Mouse (Mus musculus): ENCODE data around the gene Agfg1.

The Agfg1 gene

DNA sequence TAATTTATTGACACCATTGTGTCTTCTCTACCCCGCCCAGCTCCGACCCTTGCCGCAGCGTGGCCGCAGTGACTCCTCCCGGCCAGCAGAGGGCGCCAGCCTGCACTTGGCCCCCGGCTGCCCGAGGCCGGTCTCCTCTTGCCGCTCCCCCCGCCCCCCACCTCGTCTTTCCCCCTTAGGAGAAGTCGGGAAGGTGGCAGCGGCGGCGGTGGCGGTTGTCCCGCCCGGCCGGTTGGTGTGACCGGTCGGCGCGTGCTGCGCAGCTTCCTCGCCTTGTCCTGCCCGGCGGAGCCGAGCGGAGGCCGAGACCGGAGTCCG lies at the start of gene Agfg1:
Agfg1 (plus strand) TSS at position 188 of the 318 bp plus-strand sequence.
- peak; percentile 85 for DNase-seq (ENCODE audit: low spot score)

DNA sequence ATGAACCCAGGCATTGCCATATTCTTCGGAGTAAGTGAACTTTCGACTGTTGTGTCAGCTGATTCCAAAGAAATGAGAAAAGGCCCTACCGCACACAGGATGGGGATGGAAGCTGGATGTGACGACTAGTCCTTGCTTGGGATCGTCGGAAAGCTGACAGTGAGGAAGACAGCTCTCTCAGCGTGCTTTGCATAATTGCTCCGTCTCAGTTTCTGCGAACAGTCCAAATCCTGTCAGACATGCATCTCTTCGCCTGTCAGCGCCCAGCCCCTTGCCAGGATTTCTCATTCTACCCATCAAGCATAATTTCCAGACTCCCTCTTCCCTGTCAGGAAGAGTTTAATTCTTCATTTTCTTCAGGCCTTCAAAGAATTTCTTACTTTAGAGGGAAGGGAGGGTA lies 48.2 kb upstream of the Agfg1 start:
- no peak for DNase-seq (ENCODE audit: low spot score)

DNA sequence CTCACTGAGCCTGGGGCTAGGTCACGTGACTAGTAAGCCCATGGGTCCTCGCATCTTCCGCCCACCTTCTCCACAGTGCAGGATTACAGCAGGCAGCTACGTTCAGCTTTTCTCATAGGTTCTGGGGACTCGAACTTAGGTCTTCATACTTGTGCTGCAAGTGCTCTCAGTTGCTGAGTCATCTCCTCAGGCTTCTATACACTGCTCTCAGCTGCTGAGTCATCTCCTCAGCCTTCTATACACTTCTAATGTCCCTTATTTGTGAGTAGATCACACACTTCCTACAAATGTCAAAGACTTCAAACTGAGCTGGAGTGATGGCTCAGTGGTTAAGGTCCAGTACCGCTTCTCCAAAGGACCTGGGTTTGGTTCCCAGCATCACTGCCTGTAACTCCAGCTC lies 47.0 kb upstream of the Agfg1 start:
- DNase-seq (ENCODE audit: low spot score) = no peak

DNA sequence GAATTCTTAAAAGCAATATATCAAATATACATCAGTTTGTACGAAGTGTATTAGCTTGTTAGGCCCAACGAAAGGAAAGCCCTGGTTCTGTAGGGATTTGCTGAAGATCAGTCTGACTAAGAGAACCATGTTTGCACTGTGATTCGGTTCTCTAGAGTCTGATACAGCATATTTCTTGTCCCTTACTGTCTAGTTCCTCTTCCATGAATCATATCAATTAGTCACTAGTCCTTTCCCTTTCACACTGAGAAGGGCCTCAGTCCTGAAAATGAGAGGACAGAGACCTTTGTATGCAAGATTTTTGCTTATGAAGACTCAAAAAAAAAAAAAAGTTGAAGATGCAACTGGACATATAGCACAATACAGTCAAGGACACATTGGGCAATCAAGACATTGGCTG lies 46.2 kb upstream of the Agfg1 start:
- no peak for DNase-seq (ENCODE audit: low spot score)

DNA sequence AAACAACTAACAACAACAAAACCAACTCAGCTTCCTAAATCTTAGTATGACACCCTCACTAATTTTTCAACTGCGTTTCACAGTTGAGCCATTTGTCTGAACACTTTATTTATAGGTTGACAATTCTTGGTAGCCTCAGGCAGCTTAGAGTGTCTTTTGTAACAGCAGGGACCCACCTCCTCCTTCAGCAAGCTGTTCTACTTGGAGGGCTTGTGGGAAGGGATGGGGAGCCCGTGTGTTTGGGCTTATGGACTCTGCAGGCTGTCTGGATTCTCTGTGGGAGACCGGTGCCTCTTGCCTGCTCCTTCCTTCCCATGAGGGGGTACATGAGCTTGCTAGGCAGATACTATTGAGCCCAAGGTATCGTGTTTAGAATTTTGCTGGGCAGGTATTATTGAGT lies 45.3 kb upstream of the Agfg1 start:
- no peak for DNase-seq (ENCODE audit: low spot score)

DNA sequence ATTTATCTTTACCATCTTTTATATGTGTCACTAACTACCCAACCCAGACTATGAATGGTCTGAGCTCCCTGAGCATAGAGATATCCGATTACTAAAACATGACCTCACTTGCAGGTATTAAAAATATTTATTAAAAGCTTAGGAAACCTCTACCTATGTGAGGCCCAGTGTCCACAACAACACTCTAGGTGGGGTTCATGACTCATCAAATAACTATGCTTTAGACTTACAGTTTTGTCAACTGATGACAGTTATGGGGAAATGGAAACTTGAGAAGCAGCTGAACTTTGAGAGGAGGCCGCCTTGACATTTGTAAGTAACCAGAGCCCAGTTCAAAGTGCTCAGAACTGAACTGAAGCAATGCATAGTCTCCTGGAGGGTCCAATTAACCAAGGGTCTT lies 44.1 kb upstream of the Agfg1 start:
- no peak for DNase-seq (ENCODE audit: low spot score)

DNA sequence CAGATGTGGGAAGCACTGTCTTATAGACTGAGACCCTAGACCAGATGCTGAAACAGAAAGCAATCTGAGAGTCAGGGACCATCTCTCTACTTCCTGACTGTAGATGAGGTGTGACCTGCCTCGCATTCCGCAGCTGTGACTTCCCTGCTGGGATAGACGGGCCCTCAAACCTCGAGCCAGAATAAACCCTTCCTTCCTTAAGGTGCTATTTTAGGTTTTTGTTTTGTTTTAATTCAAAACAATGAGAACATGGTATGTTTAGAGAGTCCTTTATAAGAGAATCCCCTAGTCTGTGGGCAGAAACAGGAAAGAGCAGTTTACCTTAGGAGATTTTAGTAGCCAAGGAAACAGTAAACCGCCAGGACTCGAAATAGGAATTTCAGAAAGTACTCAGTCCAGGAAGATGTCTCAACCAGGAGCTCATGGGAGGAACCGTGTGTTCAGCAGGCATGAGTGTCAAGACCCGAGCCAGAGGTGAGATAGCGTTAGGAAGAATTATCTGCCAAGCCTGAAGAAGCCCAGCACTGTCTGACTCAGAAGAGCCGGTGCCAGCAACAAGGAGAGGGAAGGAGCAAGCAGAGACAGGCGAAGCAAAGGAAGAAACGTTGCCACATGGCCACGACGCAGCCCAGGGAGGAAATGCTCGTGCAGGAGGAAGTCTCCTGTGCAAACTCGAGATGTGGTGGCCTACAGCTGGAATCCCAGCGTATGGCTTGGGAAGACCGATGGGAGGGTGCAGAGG lies 43.4 kb upstream of the Agfg1 start:
- no peak for DNase-seq (ENCODE audit: low spot score)

DNA sequence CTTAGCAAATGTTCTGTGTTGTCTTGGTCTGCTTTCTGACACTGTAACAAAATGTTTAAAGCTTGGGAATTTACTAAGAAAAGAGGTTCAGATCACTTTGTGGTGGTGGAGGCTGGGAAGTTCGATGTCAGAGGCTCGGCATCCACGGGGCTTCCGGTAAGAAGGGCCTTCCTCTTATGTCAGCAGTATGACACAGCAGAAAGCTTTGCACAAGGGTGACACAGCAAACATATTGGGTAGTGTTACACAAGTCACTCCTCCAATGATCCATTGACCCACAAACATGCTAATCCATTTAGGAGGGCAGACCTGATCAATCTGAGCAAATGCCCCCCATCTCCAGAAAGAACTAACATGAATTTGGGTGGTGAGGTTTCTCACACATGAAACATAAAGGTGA lies 42.2 kb upstream of the Agfg1 start:
- no peak for DNase-seq (ENCODE audit: low spot score)

DNA sequence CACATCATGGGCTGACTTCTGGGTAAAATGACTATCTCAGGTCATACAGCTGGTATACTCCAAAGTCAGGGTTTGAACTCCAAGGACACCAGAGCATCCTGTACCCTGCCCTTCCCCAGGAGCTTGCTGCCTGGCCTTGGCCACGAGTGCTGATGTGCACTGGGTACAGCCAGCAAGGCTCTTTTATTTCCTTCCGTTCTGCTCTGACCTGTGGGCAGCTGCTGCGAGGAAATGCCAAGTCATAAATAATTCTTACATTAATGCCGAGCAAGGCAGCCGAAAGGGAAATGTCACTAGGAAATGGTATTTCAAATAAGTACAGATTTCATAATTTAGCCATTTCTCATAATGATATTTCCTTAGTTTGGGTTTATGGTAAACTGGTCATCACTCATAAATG lies 41.0 kb upstream of the Agfg1 start:
- no peak for DNase-seq (ENCODE audit: low spot score)

DNA sequence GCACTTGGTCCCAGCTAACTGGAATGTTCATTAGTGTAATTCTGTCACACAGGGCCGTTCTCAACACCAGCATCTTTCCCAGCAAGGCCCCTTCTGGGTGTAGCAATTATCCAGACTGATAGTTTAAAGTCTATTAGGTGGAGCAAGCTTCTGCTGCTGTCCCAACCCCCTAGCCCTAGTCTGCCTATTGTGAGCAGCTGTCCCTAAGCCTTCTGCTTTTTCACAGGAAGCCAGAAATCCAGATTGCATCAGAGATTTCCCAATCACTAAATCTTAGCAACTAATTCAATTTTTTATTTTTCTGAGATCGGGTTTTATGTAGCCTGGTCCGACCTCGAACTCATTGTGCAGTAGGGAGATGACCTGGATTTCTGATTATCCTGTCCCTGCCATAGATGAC lies 40.4 kb upstream of the Agfg1 start:
- no peak for DNase-seq (ENCODE audit: low spot score)

DNA sequence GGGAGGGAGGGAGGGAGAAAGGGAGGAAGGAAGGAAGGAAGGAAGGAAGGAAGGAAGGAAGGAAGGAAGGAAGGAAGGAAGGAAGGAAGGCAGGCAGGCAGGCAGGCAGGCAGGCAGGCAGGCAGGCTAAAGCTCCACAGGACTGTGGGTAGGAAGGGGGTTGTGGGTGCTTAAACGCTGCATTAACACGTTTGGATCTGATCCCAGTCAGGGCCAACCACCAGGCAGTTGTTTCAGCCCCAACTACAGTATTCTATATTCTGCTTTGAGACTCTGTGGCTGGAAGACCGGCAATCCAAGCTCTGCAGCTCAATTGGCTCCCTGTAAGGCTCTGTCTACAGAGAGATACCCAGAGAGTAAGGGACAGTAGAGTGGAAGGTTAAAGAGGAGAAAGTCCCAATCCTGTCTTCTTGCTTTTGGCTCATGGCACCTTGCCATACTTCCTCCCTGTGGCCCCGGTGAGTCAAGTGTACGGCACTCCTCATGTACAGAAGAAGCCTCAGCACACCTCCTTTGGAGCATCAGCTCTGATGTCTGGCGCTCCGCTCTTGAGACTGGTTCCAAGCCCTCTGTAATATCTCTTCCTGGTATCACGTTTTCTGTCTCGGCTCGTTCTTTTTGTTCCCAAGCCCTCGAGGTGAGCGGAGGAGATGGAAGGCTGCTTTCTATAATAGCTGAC lies 38.0 kb upstream of the Agfg1 start:
- no peak for DNase-seq (ENCODE audit: low spot score)

DNA sequence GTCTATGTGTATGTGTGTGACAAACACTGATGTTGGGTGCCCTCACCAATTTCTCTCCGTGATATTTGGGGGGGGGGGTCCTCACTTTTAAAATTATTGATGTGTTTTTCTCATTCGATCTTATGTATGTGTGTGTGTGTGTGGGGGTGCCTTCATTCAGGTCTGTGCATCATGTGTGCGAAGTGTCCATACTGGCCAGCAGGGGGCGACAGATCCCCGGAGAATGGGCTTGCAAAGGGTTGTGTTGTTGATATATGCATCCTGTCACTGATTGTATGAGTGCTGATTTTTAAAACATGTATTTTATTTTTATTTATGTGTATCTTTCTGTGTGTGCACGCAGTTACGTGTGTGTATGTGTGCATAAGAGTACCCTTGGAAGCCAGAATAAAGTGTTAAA lies 35.7 kb upstream of the Agfg1 start:
- no peak for DNase-seq (ENCODE audit: low spot score)

DNA sequence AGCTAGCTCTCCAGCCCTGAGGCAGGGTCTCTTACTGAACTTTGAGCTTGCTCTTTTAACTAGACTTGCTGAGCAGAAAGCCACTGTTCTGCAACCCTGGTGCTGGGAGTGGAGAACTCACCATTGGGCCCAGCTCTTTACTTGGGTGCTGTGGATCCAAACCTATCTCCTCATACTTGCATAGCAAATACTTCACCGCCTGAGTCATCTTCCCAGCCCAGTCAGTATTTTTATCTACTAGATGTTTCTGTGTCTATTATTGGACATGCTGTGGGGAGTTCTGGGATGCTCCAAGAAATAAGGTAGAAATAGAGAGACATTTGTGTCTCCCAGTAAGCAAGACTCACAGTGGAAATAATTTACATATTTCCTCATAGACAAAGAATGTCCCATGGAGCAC lies 35.2 kb upstream of the Agfg1 start:
- DNase-seq (ENCODE audit: low spot score) = no peak

DNA sequence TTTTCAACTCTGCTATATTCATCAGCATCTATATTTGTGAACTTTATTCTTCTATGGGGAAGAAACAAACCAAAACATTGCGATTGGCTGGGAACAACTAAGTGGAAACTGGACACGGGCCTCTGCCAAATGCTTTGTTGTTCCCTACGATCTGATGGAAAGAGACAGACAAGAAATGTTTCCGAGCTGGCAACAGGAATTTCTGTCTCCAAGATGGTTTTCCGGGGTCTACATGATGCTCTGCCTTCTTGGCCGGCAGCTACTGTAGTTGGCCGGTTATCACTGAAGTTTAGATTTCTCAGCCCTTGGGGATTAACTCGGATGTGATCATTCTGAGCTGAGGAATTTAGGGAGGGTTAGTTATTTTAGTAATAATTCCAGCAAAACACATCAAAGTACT lies 32.9 kb upstream of the Agfg1 start:
- no peak for DNase-seq (ENCODE audit: low spot score)

DNA sequence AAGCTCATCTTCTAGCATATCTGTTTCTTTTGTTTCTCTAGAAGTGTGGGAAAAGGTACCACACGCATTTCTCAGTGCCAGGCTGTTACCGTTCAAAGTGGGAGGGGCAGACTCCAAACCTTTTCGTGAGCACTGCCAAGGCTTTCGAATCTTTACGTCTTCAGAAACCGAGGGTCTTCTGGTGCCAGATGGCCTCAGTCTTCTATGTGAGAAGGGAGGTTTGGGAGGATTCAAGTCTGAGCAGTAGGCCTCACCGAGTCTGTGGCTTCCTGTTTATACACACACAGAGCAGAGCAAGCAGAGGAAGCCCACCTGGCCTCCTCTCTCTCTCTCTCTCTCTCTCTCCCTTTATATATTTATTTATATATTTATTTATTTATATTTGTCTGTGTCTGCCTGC lies 32.1 kb upstream of the Agfg1 start:
- DNase-seq (ENCODE audit: low spot score) = no peak

DNA sequence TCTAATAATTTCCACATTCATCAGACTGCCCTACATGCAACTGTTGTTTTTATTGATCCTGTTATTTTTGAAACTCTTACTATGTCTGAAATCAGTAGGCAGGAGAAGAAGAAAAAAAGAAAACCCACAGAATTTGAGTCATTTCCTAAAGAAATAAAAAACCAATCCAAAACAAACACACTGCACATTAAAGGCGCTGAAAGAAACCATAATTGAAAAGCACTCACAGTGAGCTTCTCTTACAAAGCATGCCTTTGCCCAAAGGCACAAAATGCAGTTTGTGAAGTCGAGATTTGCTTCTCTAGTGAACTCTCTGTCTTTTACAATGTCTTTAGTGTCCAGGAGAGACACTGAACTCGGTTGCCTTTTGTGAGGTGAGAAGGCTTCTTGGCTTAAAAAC lies 30.7 kb upstream of the Agfg1 start:
- no peak for DNase-seq (ENCODE audit: low spot score)

DNA sequence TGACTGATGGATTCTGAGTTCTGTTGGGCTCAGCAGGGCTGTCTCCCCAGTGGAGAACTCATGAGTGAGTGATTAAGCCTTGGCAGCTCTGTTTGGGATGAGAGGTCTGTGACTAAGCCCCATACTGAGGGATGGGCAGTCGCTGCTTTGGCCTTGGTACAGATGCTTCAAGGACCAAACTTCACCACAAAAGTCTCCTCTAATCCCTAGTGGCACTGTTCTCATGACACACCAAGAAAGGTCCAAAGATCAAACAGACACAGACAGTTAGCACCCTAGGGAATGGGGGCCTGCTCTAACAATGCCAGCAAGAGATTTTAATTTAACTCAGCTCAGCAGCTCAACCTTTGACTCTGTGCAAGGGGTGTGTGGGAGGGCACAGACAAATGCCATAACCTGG lies 27.5 kb upstream of the Agfg1 start:
- DNase-seq (ENCODE audit: low spot score) = no peak

DNA sequence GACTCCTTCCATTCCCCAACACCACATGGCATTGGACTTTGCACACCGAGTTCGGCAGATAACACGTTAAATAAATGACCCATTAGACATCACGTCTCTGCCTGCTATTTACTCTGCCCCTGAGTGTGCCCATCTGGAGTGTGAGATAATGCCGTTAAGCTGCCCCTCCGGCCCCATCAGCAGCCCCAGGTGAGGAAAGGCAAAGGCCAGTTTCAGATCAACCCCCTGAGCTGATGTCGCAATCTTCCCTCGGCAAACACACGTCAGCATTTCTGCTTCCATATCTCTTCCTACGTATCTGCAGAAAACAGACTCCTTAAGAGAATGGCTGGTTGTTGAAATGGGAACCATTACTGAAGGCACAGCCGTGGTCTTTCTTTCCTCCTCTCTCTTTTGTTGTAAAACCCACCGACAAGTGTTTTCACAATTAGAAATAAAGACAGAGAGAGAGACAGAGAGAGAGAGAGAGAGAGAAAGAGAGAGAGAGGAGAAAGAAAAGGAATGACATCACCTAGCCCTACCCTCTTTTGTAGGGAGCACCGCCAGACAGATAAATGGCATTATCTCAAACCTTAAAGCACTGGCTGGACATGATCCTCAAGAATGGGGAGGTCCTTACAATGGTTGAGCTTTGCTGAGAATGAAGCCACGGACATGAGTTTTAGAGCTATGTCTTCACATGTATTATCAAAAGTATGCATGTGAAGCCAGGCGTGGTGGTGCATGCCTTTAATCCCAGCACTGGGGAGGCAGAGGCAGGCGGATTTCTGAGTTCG lies 23.2 kb upstream of the Agfg1 start:
- DNase-seq (ENCODE audit: low spot score) = no peak

DNA sequence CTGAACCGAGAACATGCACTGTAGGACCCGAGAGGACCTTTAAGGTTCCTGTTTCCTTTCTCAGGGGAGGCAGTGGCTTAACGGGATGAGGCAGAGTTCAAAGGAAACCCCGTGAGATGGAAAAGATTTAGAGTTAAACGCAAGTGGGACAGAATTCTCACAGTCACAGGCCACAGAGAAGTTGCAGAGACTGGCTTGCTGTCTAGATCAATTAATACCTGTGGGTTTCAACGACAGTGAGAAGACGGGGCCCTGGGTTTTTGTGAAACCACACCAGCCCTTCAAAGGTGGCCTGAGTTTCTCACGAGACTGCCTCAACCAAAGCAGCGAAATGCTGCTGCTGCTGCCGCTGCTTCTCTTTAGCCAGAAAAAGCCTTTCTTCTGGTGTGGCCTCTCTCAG lies 19.9 kb upstream of the Agfg1 start:
- no peak for DNase-seq (ENCODE audit: low spot score)

DNA sequence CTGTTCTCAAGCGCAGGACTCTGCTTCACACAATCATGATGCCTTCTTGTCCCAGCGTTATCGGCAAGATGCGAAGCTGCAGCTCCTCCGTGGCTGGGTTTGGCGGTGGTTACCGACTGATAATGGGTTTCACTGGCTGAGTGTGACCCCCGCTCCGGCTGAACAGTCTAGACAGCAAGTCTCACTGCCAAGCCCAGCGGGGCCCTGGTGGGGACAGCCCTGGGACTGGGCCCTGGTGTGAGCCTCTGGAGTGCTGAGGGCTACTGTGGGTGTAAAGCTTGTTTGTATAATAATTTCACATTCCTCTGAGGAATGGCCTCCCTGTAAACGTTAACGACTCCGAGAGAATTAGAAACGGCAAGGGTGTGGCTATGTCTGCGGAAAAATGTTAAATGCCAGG lies 19.1 kb upstream of the Agfg1 start:
- DNase-seq (ENCODE audit: low spot score) = no peak

DNA sequence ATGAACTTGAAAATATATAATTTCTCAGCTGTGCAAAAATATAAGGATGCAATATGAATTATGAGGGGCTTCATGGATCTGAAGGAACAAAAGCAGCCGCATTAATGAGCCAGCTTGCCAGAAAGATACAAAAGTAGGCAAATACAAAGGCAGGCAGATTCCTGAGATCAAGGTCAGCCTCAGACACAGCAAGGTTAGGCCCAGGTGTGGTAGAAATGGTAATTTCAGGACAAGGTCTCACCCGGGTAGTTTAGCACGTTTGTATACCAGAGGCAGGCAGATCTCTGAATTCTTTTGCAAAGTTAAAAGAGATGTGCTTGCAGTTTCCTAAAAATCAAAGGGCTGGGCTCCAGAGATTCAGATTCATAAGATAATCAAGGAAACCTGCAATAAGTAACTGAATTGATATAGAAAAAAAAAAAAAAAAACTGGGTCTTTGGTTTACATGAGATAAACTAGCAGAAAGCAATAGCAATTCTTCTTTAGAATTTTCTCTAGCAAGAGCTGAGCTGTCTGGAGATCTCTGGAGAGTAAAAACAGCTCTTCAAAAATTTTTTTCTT lies 18.6 kb upstream of the Agfg1 start:
- no peak for DNase-seq (ENCODE audit: low spot score)

DNA sequence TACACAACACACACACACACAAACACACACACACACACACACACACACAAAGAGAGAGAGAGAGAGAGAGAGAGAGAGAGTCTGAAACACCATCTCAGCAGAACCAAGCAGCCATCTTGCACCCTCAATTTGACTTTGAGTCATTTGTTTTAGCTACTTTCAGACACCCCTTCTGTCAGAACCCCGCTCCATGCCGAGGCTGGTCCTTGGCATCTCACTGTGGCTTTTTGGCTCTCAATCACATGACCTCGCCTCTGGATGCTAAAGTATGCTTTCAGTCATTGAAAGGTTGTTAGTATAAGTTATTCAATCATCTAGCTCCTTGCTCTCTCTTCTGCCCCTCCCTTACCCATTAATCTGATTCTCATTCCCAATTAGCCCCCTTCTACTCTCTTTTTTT lies 17.4 kb upstream of the Agfg1 start:
- no peak for DNase-seq (ENCODE audit: low spot score)

DNA sequence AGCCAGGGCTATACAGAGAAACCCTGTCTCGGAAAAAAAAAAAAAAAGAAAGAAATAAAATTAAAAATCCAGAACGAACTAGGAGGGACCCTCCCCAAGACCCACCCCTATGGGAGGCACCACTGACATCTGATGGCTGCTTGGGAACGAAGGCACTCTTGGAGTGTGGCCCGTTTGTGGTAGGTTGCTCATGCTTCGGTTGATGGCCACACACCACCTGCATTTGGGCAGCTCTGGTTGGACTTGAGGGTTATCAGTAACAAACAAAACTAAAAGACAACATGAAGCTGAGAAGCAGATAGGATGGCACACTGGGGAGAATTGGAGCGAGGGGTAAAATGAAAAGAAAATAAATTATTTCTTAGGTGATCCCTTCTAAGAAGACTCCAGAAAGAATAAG lies 15.1 kb upstream of the Agfg1 start:
- no peak for DNase-seq (ENCODE audit: low spot score)
